Mouse (Mus musculus) embryonic facial prominence, embryonic 14.5 days (tissue): ENCODE measurements around the gene Sik2. TPM values are rescaled to one million over a fixed set of nuclear protein-coding genes. Genes with fewer than 3 reads are reported as not detected.

Source experiments
- ATAC-seq: fragments of 200-750 bp; cut with Nextera tagmentation; 2 replicates; pipeline ENCODE4 v1.8.0; 2017; ENCODE audit warnings: low read depth, moderate number of reproducible peaks, moderate TSS enrichment
- DNase-seq: peaks from one replicate; pipeline ENCODE4 v3.0.0-alpha.2; 2015; ENCODE audit warnings: low spot score
- H3K27ac ChIP-seq: fragments of 300-500 bp; sonication (generic); replicated peaks from 2 replicates; pipeline ENCODE4 v1.5.1; 2014; ENCODE audit warnings: low read depth, mild to moderate bottlenecking, low read length, moderate library complexity
- H3K27me3 ChIP-seq: fragments of 300-500 bp; sonication (generic); replicated peaks from 2 replicates; pipeline ENCODE4 v1.6.1; 2014; ENCODE audit warnings: low read length; ENCODE audit not compliant: control insufficient read depth, insufficient read depth
- H3K36me3 ChIP-seq: fragments of 300-500 bp; sonication (generic); 2 replicates; pipeline ENCODE4 v1.6.1; 2014; ENCODE audit warnings: low read length, mixed read lengths; ENCODE audit not compliant: control insufficient read depth, insufficient read depth
- H3K4me1 ChIP-seq: fragments of 300-500 bp; sonication (generic); 2 replicates; pipeline ENCODE4 v1.6.1; 2014; ENCODE audit warnings: antibody characterized with exemption, low read length; ENCODE audit not compliant: control insufficient read depth, insufficient read depth
- H3K4me2 ChIP-seq: fragments of 300-500 bp; sonication (generic); 2 replicates; pipeline ENCODE4 v1.6.1; 2014; ENCODE audit warnings: low read depth, mild to moderate bottlenecking, low read length, moderate library complexity, mixed read lengths
- H3K4me3 ChIP-seq: fragments of 300-500 bp; sonication (generic); 2 replicates; pipeline ENCODE4 v1.5.1; 2014; ENCODE audit warnings: low read depth, mild to moderate bottlenecking, low read length
- H3K9ac ChIP-seq: fragments of 300-500 bp; sonication (generic); 2 replicates; pipeline ENCODE4 v1.6.1; 2014; ENCODE audit warnings: low read depth, mild to moderate bottlenecking, low read length, moderate library complexity, mixed read lengths
- H3K9me3 ChIP-seq: fragments of 300-500 bp; sonication (generic); 2 replicates; pipeline ENCODE4 v1.6.1; 2016; ENCODE audit warnings: low read length; ENCODE audit not compliant: control insufficient read depth
- WGBS: fragments of 180-500 bp; shearing (Covaris S2); extraction: QIAGEN DNeasy Blood & Tissue Kit; methylation state at CpG from one replicate; pipeline ENCODE4 v1.1.7; 2014; 5-methylcytosine and 5-hydroxymethylcytosine counted together
- polyA plus RNA-seq: library from polyadenylated mRNA; unstranded; fragments of >200 nt; fragmentation: Nextera tagmentation; extraction: Ambion mirVana; gene quantifications from 2 replicates; pipeline ENCODE4 v1.2.1, GENCODE M21; 2014

Sik2 gene
- polyA plus RNA-seq, result 13.8 and 15.8 TPM in 2 replicates

- WGBS, result 0% methylated on average over 16 of the region's 85 CpGs
- no peaks in the 10 kb centered on the region for H3K27me3 ChIP-seq
- H3K4me2 ChIP-seq, result peak within 1 kb of the TSS; percentile 89
- H3K9ac ChIP-seq, result peak within 1 kb of the TSS; percentile 92
- no peaks in the 10 kb centered on the region for H3K9me3 ChIP-seq
- DNase-seq, result peak; percentile 97
- H3K4me3 ChIP-seq, result peak within 1 kb of the TSS; percentile 72
- no peaks in the 10 kb centered on the region for H3K36me3 ChIP-seq
- H3K4me1 ChIP-seq, result peaks cover 13% of the 10 kb centered on the region
- peak; percentile 98 for ATAC-seq
- peak within 1 kb of the TSS; percentile 87 for H3K27ac ChIP-seq
Measured at GRCm38 (mm10) chr9:51008841-51009655, at the start of gene Sik2. Gene Sik2 (minus strand): TSS chr9:51009073.

GRCm38 (mm10) chr9:51056360-51057324, 47.8 kb upstream of the Sik2 start:
- Histone ChIP-seq H3K36me3 (no peaks in the 10 kb centered on the region), H3K27me3 (no peaks in the 10 kb centered on the region), H3K27ac (no peak overlapping the region), H3K9ac (no peak overlapping the region), H3K9me3 (no peaks in the 10 kb centered on the region), H3K4me1 (no peaks in the 10 kb centered on the region), H3K4me2 (no peak overlapping the region), H3K4me3 (no peak overlapping the region)
- ATAC-seq, result no peak
- 49% methylated on average over 3 of the region's 3 CpGs for WGBS
- no peak for DNase-seq

DNA sequence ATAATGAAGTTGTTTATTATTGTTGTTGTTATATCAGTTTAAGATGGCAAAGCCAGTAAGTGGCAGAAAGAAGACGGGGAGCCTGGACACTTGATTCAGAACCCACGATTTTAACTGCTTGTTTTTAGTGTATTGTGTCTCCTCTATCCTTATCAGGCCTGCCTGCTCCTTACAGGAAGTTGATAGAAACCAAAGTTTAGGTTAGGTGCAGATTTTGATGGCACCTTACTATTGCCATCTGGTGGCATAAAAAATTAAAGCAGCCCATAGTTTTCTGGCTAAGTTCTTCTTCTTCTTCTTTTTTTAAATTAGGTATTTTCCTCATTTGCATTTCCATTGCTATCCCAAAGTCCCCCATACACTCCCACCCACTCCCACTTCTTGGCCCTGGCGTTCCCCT, 43.3 kb upstream of the Sik2 start:
- Histone ChIP-seq H3K36me3 (no peaks in the 10 kb centered on the region), H3K4me3 (no peak overlapping the region), H3K9ac (no peak overlapping the region), H3K27me3 (no peaks in the 10 kb centered on the region), H3K27ac (no peak overlapping the region), H3K4me1 (no peaks in the 10 kb centered on the region), H3K9me3 (no peaks in the 10 kb centered on the region), H3K4me2 (no peak overlapping the region)
- 70% methylated on average over 3 of the region's 3 CpGs for WGBS
- DNase-seq, result no peak
- no peak for ATAC-seq

- 74% methylated on average over 6 of the region's 6 CpGs for WGBS
- Histone ChIP-seq H3K27ac (no peak overlapping the region), H3K27me3 (no peaks in the 10 kb centered on the region), H3K4me1 (no peaks in the 10 kb centered on the region), H3K4me2 (no peak overlapping the region), H3K4me3 (no peak overlapping the region), H3K9ac (no peak overlapping the region), H3K9me3 (no peaks in the 10 kb centered on the region), H3K36me3 (no peaks in the 10 kb centered on the region)
- ATAC-seq, result no peak
- DNase-seq, result no peak
Measured at GRCm38 (mm10) chr9:51042136-51042535, 33.3 kb upstream of the Sik2 start.

DNA sequence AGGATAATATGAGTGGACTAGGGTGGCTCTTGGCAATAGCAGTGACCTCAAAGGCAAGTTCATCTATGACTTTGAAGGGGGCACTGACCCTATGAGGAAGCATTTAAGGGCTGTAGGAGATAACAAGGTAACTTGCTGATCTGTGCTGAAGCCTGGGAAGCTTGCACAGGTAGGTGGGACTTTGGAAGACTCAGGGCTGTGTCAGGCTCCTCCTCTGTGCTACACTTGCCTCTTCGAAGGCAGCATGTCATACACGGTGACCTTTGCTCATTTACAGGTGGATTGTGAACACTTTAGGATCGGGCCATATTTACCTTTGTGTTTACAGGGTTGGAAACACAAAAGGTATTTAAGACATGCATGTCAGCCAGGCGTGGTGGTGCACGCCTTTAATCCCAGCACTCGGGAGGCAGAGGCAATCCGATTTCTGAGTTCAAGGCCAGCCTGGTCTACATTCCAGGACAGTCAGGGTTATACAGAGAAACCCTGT, 32.7 kb upstream of the Sik2 start:
- H3K4me3 ChIP-seq, result no peak overlapping the region
- no peaks in the 10 kb centered on the region for H3K4me1 ChIP-seq
- no peaks in the 10 kb centered on the region for H3K9me3 ChIP-seq
- DNase-seq (no peak), ATAC-seq (no peak)
- no peak overlapping the region for H3K9ac ChIP-seq
- 93% methylated on average over 7 of the region's 7 CpGs for WGBS
- no peak overlapping the region for H3K27ac ChIP-seq
- H3K36me3 ChIP-seq, result no peaks in the 10 kb centered on the region
- no peak overlapping the region for H3K4me2 ChIP-seq
- H3K27me3 ChIP-seq, result no peaks in the 10 kb centered on the region

DNA sequence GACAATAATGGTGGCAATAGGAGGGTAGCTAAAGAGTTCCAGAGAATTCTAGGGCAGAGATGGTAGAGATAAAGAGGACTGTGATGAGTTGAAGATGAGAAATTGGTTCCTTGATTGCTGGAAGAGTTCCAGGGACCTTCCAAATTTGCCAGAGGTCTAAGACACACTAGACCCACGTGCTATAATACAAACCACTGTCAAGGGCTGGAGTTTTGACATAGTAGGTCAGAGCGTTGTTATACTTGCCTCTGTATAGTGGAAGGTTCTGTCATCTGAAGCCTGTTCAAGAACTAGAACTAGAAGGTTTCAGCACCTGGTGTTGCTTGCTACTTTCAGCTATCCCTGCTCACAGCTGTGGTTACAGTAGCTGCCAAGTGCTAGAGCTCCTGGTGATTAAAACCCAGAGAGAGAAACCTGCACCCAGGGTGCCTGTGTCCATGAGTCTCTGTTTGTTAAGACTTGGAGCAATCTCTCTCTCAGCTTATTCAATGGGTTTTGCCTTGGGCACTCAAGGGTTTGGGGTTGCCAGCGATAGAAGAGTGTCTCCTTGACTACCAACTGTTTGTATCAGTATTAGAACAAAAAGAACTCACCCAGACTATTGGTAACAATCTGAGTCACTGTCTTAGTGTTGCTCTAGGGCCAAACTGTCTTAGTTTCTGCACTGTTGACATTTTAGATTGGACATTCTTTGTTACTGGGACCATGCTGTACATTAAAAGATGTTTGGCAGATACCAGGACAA, 24.1 kb upstream of the Sik2 start:
- ATAC-seq (no peak), DNase-seq (no peak)
- Histone ChIP-seq H3K4me2 (no peak overlapping the region), H3K9ac (no peak overlapping the region), H3K36me3 (no peaks in the 10 kb centered on the region), H3K4me1 (no peaks in the 10 kb centered on the region), H3K9me3 (no peaks in the 10 kb centered on the region), H3K4me3 (no peak overlapping the region), H3K27ac (no peak overlapping the region), H3K27me3 (no peaks in the 10 kb centered on the region)
- 66% methylated on average over 3 of the region's 3 CpGs for WGBS

GRCm38 (mm10) chr9:51032291-51032690, 23.4 kb upstream of the Sik2 start:
- WGBS, result 56% methylated on average over 8 of the region's 8 CpGs

DNA sequence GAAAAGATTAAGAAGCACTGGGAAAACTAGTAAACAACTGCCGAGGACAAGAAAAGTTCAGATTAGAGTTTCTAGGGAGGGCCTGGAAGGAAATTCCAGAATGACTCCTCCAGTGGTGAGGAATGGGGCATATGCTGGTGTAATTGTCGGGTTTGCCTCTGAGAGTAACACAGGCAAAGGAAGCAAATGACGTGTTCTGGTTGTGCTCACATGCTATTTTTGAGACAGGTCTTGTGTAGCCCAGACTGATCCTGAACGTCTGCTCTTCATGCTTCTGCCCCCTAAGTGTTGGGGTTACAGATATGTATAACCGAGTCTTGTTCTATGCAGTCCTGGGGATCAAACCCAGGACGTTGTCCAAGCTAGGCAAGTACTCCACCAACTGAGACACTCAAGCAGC, 22.7 kb upstream of the Sik2 start:
- H3K4me3 ChIP-seq, result no peak overlapping the region
- H3K4me1 ChIP-seq, result no peaks in the 10 kb centered on the region
- no peak overlapping the region for H3K9ac ChIP-seq
- no peaks in the 10 kb centered on the region for H3K9me3 ChIP-seq
- no peaks in the 10 kb centered on the region for H3K27me3 ChIP-seq
- no peaks in the 10 kb centered on the region for H3K36me3 ChIP-seq
- ATAC-seq (no peak), DNase-seq (no peak)
- H3K4me2 ChIP-seq, result no peak overlapping the region
- whole genome bisulfite sequencing, result 69% methylated on average over 6 of the region's 6 CpGs
- H3K27ac ChIP-seq, result no peak overlapping the region

More at GRCm38 (mm10) chr9:51032291-51032690, 23.4 kb upstream of the Sik2 start:
- H3K9ac ChIP-seq, result no peak overlapping the region
- no peak overlapping the region for H3K4me2 ChIP-seq
- no peaks in the 10 kb centered on the region for H3K9me3 ChIP-seq
- no peaks in the 10 kb centered on the region for H3K36me3 ChIP-seq
- no peaks in the 10 kb centered on the region for H3K4me1 ChIP-seq
- H3K27me3 ChIP-seq, result no peaks in the 10 kb centered on the region
- H3K4me3 ChIP-seq, result no peak overlapping the region
- ATAC-seq (no peak), DNase-seq (no peak)
- no peak overlapping the region for H3K27ac ChIP-seq
